Mouse (Mus musculus) spleen, adult 2 months (tissue): ENCODE measurements around the gene Ide.

Source experiments
- CTCF ChIP-seq: fragments of 200-500 bp; IDR thresholded peaks from 2 replicates; pipeline ENCODE4 v1.5.1; 2011; ENCODE audit warnings: mild to moderate bottlenecking, inconsistent platforms; ENCODE audit not compliant: insufficient read depth, insufficient read length, insufficient replicate concordance; ENCODE audit errors: extremely low read depth
- POLR2A ChIP-seq: fragments of 200-500 bp; IDR thresholded peaks from 2 replicates; pipeline ENCODE4 v1.6.1; 2011; ENCODE audit warnings: low read depth, low read length, inconsistent platforms

GRCm38 (mm10) chr19:37362545-37362944, 24.9 kb upstream of the Ide start:
- TF ChIP-seq POLR2A, result no peak
- no peak for TF ChIP-seq CTCF
